Mouse (Mus musculus) kidney, adult 9 months (tissue): ENCODE measurements at regions not wholly inside any gene's neighbourhood (a gene's known extent, or its start where the extent isn't known, plus 50 kb on each side); places are given as distances from the start of the nearest gene placed in this dataset.
"Not testable (repeated sequence)": the region's sequence is repeated elsewhere in the genome, so short reads cannot be mapped to it uniquely, and the experiment has no call there.

ENCODE experiments used
- DNase-seq: peaks from one replicate; pipeline ENCODE4 v3.0.0; 2022

DNA sequence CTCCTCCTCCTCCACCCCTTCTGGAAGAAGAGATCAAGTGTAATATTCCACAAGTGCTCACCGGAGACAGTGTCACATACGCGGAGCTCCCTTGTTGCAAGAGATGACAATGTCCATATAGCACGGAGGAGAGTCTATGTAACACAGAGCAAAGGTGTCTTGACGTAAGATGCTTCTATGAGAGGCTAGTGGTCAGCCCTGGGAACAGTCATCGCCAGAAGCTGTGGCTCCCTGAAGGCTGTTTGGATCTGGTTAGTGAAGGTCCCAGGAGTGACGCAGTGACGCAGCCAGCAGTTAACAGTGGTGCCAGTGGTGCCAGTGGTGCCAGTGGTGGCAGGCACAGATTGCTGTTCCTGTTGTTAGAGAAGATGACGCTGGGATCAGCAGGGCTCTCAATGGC, 66.9 kb downstream of the Twistnb start:
- DNase-seq, result no peak

DNA sequence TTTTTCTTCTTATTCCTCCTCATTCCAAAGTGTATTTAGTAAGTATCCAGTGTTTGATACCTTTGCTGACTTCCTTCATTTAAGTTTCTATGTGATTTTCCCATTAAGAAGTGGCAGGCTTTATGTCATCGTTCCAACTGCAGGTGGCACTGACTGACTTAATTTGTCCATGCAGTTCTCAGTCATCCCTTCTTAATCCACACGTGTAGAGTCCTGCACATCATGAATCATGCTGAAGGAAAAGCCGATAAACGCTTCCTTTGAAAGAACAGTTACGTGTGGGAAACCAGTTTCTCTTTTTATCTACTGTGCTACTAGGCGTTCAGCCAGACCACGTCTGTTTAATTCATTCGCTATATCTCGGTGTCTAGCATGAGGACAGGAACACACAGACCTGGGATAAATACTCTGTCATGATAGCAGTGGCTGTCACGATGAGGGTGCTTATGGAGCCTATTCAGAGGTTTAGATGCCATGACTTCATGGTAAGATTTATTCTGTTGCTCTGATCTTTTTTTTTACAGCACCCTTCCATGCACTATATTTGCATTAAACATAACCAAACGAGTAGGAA, 68.0 kb downstream of the Twistnb start:
- DNase-seq, result no peak

DNA sequence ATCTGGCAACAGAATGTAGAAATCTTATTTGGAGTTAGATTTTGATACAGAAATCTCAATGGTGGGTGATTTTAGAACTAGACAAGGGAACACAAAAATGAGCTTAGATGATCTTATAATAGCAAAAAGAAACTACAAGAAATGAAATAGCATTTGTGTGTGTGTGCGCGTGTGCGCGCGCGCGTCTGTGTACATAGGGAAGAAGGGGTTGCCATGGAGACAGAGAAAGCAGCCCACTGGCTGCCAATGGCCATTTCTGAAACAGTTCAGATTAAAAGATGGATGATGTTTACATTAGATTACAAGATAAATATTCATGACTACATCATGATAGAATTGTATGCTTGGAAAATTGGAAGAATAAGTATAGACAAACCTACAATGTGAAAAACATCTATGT, 112.1 kb downstream of the Twistnb start:
- no peak for DNase-seq

DNA sequence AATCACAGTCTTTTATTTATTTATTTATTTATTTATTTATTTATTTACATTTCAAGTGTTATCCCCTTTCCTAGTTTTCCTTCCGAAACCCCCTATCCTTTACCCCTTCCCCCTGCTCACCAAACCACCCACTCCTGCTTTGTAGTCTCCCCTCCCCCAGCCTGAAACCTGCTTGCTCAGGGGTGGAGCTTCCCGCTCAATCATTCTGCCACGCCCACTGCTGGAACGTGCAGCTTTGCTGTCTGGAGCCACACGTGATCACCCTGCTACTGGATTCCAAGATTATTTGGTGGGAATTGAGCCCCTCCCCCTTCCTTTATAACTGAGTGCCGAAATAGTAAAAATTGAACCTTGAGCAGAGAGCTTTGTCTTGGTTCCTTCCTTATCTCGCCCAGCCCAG, 122.2 kb downstream of the Twistnb start:
- not testable (repeated sequence) for DNase-seq

DNA sequence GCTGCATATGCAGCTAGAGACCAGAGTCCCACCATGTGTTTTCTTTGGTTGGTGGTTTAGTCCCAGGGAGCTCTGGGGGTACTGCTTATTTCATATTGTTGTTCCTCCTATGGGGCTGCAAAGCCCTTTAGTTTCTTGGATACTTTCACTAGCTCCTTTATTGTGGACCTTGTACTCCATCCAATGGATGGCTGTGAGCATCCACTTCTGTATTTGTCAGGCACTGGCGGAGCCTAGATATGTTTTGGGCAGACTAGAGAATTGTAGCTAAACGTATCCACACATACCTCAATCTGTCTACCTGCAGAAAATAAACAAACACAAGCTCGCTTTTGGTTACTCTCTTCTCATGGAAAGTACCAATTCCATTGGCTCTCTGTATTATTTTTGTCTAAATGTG, 122.8 kb downstream of the Twistnb start:
- DNase-seq, result no peak

DNA sequence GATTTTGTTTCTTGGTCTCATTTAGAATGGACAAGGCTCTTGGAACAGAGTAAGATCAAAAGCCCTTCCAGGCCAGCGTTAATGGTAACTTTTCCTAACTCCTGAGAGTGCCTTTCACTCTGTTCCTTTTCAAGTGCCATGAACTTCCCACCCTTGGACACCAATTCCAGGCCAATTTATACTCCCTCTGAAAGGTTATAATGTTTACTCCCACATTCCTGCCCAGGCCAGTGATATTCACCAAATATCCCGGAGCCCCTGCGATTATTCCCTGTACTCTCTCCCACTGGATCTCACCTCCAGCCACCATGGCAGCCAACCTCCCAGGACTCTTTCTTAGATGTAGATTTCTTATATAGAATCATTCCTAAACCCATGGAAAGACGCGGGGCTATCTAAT, 123.2 kb downstream of the Twistnb start:
- DNase-seq, result no peak

DNA sequence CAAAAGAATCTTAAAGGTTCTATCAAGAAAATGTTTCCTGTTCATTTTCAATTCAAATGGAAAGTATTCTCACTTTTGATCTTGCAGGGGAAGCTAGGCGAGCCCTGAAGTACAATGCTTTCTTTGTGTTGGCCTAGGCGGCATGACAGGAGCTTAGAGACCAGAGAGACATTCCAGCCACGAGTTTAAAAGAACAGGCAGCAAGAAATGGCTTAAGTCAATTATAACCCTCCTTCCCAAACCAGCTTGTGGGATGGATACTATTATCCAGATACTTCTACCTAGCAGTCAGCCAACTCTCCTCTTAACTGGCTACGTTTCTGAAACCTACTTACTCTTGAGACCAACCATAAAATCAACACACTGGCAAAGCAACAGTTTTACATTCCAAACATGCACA, 124.3 kb downstream of the Twistnb start:
- DNase-seq, result no peak

DNA sequence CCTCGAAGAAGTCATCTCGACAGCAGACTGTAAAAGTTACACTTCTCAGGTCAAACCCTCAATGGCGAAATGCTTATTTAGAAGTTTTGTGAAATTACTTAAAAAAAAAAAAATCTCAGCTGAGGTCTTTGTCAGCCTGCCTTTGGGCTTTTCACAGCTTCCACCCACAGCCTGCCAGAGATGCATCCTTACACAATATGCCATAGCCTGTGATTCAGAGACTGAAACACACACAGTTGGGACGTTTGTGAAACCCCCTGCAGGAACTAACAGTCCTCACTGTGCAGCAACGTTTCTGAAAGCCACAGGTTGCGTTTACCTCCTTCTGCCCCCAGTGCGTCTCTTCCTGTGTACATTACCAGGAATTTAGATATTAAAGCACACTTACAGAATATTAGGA, 131.7 kb downstream of the Twistnb start:
- no peak for DNase-seq

DNA sequence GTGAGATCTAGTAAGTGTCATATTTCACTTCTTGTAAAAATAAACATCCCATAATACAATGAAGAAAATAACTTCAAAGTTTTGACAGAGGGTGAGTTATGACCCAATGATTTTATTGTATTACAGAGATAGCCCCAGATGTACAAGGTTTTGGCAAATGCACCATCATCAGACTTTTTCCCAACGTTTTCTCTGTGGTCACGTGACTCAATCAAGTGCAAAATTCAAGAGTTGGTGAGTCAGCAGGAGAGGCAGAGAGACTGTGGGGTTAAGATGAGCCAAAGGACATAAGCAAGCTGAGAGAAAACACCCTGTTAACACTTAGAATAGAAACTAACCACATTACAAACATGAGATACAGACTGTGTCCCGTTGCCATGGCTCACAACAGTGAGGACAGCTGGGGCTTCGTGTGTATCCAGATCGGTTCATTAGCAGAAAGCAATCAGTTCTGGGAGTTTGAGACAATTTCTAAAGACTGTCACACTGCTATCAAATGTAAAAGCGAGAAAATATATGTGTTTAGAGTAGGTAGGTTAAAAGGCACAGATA, 148.5 kb downstream of the Twistnb start:
- no peak for DNase-seq

DNA sequence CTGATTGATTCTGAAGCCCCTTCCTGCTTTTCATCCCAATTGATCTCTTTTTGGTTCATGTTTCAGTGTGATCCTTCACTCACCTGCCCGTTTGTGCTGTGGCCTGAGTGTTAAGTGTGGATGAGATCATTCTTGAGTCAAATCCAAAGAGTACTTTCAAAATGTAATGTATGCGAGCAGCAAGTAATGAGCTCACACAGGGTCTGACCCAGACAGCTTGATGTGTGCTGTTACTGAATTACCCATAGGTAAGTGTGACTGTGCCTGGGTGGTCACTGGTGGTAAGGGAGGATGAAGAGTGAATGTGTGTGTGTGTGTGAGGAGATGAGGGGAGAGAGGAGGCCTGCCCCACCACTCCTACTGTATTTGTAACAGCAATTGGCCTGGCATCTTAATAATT, 151.4 kb downstream of the Twistnb start:
- no peak for DNase-seq

DNA sequence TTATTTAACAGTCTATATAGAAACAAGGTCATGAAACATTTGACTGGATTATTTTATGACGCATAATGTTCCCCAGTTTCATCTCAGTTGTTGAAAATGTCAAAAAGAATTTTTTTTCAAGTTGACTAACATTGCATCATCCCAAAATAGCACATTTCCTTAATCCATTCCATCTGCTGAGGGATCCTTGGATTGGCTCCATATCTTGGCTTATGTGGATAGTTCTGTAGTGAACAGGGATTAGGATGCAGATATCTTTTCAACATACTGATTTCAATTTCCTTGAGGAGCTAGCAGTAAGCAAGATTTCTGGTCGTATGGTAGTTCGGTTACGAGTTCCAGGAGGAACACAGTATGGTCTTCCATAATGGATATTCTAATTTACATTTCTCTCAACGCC, 161.6 kb downstream of the Twistnb start:
- DNase-seq, result no peak

DNA sequence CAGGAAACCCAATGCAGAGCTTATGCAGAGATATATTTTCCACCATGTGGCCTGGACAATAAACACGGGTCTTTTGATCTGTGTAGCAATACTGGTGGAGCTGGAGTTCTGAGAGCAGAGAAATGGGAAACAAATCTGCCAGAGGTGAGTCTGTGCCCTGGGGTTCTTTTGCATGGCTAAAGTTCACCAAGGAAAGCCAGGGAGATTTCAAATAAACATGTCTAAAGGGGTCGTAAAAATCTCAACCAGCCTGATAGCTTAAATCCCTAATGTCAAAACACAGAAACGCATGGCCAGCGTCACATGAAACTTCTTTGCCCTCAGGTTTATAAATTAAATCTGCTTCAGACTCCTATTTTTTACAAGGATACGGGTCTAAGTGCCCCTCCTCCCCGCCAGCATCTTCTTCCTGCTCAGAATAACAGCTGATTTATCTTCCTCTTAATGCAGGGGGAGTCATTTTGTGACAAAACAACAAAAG, 163.0 kb downstream of the Twistnb start:
- DNase-seq, result no peak

DNA sequence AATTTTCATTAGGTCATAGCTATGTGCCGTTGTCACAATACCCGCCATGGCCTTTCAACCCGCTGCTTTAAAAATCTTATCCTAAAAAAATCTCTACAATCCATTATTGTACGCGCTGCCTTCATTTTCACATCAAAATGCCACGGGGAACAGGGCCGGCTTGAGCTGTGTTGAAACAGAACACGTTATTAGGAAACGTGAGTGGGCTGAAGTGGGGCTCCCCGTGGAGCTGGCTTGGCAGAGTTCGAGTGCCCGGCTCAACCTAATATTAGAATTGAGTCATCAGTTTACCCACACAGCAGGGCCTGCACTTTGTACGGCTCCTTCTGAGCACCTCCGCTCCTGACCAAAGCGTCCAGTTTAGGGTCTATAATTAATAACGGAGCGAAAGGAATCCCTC, 163.5 kb downstream of the Twistnb start:
- DNase-seq, result no peak

DNA sequence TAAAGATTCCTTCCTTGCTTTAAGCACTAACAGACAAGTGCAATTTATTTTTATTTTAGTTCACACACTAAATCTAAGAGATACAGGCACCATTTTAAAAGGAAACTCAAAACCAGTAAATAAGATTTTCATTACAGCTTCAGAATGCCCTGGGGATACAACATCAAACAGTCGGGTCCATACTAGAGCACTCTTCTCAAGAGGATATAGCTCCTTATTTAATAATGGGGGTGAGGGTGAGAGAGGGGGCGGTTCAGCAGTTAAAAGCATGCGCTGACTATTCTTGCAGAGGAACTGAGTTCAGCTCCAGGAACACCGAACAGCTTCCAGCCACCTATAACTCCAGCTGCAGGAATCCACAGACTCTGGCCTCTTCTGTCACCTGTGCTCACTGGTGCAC, 164.2 kb downstream of the Twistnb start:
- DNase-seq, result no peak

DNA sequence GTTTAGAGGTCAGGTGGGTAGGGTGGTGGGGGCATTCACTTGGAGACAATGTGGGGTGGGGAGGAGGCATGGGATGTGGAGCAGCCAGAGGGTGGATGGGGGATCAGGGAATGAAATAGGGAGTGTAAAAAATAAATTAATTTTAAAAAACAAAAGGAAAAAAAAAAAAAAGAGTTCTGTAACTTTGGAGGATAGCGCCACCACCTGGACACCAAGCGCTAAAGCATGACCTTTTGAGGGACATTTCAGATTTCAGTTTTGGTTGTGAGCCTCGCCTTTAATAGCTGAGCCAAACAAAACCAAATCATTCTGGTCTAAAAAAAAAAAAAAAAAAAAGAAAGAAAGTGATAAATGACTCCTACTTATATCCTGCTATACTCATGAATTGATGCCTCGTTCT, 176.0 kb downstream of the Twistnb start:
- no peak for DNase-seq

DNA sequence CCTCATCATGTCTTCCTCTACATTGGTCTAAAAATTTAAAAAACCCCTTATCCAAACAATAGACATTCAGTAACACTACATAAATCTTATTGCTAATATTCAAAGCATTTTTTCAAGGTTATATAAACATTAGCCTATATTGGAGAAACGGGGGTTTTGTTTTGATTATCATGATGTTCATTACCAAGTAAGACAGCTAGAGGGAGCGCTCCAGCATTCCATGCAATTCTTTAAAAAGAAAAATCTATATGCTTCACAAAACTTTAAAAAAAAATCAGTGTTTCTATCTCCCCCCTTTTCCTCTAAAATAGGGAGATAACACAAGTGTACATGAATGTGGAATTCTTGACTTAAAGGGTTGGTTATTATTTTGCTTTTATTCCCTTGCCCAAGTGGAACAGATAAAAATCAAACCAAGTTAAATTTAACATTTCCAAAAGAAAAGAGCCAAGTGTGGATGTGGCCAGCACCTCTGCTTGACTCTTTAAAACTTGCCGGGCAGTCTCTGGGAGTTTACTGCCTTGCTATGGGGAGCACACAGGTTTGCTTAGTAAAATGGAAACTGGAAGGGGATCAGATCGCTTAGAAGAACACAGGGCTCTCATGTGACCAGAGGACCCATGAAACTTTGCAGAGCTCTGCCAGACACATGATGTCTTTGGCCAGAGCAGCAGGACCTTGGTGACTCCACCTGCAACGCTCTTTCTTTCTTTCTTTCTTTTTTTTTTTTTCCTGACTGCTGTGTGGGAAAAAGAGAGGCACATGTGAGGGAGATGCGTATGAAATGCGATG, 178.6 kb downstream of the Twistnb start:
- no peak for DNase-seq

DNA sequence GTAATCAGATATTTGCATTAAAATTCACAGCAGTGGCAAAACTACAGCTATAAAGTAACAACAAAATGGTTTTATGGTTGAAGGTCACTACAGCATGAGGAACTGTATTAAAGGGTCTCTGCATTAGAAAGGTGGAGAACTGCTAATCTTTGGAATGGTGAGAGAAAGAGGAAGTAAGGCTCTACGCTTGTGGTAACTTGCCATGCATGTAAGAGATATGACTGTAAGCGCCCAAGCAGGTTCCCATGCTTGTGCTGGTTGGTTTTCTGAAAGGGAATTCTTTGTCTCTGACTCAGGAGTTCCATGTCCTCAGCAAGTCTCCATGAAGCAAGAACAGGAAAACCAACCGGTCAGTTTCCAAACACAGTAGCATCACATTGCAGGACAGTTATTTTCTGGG, 182.9 kb downstream of the Twistnb start:
- DNase-seq, result no peak

DNA sequence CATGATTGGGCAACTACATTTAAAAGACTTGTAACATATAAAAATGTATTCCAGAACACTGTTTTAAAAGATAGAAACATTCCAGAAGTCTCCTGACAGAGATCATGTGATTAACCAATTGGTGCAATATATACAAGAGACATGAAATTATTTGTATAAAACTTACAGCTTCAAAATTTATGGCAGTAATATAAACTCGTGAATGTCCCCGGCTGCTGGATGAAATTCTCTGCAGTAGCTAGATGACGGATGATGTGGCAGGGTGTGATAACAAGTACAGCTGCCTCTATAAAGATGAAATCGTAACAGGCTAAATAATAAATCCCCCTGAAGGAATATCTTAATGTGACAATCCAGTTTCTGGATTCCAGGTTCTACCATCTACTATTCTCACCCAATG, 191.0 kb downstream of the Twistnb start:
- no peak for DNase-seq

DNA sequence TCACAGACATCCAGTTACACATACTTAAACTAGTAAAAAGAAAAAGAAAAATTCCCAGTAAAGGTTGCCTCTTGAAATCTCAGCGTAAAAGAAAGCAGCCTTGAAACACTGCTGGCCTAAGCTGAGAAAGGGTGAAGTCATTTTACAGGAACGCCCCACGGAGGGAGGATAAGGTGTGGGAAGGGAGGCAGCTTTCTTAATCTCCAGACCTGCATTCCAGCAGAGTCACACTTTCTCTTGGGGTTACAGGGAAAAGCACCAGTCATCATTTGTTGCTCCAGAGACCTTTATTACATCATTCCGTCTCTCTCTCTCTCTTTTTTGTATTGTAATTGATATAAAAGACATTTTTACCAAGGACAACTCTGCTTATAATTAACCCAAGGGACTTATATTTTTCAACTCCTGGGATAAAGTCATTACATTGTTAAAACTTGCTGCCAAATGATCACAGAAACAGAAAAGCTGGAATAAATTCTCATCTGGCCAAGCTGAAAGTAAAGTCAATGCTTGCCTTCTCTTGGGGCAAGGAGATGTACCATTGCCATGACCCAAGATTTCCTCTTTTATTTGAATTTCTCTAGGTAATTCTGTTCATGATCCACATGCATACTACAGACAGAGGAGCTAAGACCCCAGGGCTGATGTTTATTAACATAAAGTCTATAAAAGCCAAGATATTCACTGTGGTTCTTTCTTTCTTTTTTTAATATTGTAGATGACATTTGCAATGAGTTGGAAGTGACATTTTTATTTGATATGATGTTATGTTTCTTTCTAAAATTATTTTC, 196.9 kb downstream of the Twistnb start:
- DNase-seq, result no peak

DNA sequence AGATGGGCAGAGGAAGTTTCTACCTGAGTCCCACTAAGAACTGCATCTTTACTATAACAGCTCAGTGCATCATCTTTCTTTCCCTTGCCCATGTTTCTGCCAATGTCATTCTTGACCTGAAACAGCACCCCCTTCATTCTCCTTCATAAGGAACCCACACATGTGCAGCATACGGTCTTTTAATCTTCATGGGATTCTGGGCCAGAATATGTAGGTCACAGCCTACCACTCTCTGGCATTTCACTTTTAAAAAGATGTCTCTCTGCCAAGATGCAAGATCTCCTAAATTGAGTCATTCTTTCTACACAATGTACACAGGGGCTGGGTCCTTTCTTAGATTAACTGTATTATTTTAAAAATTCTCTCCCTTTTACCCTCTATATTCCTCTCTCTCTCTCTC, 223.2 kb downstream of the Twistnb start:
- no peak for DNase-seq

DNA sequence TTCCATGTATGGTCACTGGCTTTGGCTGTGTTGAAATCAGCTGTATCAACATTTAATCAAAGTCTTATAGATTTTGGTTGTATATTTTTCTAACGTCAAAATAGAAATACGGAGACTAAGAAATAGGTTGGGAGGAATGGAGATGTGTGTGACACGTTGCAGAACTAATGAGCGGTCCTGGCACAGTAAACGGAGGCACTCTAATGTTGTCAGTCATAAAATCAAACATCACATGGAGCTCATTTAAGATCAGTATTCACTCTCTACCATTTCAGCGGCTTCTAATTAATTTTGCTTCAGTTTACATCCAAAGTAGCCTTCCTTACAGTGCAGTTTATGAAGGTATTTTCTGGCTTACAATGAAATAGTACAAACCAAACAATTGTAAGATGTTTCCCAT, 246.1 kb downstream of the Twistnb start:
- no peak for DNase-seq

DNA sequence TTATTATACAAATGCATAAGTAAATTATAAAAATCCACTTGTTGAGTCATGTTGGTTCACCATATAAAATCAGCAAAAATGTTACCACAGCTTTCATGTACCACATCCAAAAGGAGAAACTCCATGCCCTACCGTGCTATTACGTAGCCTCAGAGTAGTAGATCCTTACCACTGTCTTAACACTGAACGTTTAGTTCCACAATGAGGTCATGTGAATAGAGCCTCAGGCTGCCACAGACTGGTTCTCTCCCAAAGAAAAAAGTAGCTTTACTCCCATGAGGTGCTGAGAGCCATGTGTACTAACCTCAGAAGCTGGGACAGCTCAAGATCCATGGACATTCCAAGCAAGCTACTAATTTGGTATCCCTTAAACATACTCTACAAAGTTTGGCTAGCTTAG, 235.4 kb upstream of the Ferd3l start:
- DNase-seq, result no peak

DNA sequence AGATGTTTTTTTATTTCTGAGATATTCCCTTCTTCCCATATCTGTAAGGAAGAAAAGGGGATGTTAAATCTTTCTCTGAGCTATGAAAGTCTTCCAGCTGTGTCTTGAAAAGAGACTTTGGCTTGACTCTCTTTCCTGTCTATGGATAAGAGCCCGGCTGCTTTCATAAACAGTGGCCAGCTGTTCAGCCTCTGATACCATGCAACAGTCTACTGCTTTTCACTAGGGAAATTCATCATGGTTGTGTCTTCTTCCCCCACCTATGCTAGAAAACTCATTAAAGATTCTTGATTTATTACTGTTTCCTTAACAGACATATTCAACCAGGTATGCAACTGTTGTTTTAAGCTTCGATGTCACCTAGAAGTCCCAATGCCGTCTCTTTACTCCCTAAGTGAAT, 213.8 kb upstream of the Ferd3l start:
- no peak for DNase-seq

DNA sequence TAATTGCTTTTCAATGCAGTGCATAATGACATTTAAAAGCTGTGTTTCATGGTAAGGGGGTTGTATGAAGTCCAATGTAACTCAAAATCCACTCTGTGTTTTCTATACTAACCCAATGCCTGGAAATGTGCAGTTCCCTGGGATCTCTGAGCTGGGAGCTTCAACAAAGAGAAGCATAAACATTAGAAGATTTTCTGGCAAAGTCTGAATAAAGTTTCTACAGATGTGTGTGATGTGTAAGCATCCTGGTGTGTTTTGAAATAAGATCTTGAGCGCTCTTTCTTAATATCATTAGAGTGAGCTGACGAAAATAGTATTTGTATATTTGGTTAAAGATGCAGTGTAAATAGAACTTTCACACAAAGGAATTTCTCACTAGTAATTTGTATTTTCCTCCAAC, 212.2 kb upstream of the Ferd3l start:
- DNase-seq, result no peak
